In the genomic region with DNA sequence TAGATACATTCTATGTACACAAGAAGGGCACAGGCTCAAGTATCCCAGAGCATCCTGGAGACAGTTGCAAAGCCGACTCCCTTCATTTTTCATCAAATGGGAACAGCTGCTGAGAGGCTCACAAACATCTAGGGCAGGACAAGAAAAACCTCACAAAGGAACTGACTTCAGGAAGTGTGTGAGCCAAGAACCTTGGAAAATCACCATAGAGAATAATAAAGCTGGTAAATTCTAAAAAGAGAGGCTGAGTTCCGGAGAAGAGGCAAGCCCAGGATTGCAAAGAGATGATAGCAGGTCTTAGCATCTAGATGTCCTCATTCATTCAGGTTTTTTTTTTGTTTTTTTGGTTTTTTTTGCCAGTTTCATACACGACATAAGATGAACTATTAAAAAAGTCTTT, we compare ENCODE assay signal across 17 mouse cellular contexts.
"Had no signal": no experiment of that assay in that cellular context is flagged by ENCODE, and none has a peak within 500 bp of the region (broad histone marks: within the 10 kb centered on the region; RNA-seq: fewer than 3 reads in every experiment).

No protein-coding gene starts in this region.

- DNase-seq: lung, adult 18-20 months; lung, embryonic 14.5 days; lung, postnatal 10 days; lung, postnatal 4 days; midbrain, embryonic 14.5 days; right cerebral cortex, postnatal 14 days; thymus, adult 18-20 months; thymus, postnatal 14 days; thymus, postnatal 36 days had no signal

- ATAC-seq: midbrain, embryonic 16.5 days had no signal

- H3K4me3 ChIP-seq: midbrain, embryonic 10.5 days; midbrain, embryonic 12.5 days; myocyte; neural tube, embryonic 13.5 days; neural tube, embryonic 15.5 days; stomach, embryonic 15.5 days had no signal

- H3K27ac ChIP-seq: midbrain, embryonic 10.5 days; midbrain, embryonic 12.5 days; neural tube, embryonic 13.5 days; neural tube, embryonic 15.5 days; stomach, embryonic 15.5 days; stomach, postnatal 0 days had no signal

- H3K36me3 ChIP-seq: midbrain, embryonic 10.5 days; midbrain, embryonic 12.5 days; neural tube, embryonic 13.5 days; neural tube, embryonic 15.5 days; stomach, embryonic 15.5 days had no signal

- H3K4me2 ChIP-seq: lung, embryonic 14.5 days; midbrain, embryonic 12.5 days; neural tube, embryonic 13.5 days; neural tube, embryonic 15.5 days; stomach, embryonic 15.5 days had no signal

- H3K27me3 ChIP-seq: midbrain, embryonic 12.5 days; neural tube, embryonic 13.5 days; neural tube, embryonic 15.5 days; stomach, embryonic 15.5 days had no signal

- H3K9ac ChIP-seq: lung, embryonic 14.5 days; midbrain, embryonic 12.5 days; neural tube, embryonic 13.5 days; neural tube, embryonic 15.5 days; stomach, embryonic 15.5 days had no signal

- H3K9me3 ChIP-seq: midbrain, embryonic 10.5 days; midbrain, embryonic 12.5 days; neural tube, embryonic 13.5 days; neural tube, embryonic 15.5 days; stomach, embryonic 15.5 days had no signal

- H3K4me1 ChIP-seq: midbrain, embryonic 10.5 days; midbrain, embryonic 12.5 days; neural tube, embryonic 13.5 days; stomach, embryonic 15.5 days had no signal
